Mouse (Mus musculus) spleen, embryonic (tissue): Measurements from ENCODE around the gene Odaph.
"Not testable (repeated sequence)": the region's sequence is repeated elsewhere in the genome, so short reads cannot be mapped to it uniquely, and the experiment has no call there.

Experiments
- CTCF ChIA-PET: fragments of 350-600 bp; sonication (Branson Sonifier 250); formaldehyde crosslinking; loops from one replicate; lab custom pipeline; 2022; lab: Charles Lee

The Odaph gene

DNA sequence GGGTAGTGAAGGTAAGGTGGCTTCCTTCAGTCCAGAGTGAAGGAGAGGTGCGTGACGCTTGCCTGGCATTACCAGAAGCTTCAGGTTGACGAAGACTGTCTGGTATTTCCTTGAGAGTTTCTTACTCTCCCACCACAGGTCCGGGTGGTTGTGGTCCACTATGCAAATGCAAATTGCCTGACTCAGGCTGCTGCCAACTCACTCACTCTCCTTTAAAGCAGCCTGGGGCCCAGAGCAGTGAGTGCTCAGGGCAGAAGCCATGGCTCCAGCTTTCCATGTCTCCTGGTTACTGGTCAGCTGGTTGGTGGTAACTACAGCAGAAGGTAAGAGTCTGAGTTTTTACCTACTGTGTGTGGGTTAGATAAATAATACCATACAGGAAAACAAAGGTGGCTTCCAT lies at the start of gene Odaph:
Odaph (plus strand) TSS at position 240 of the 400 bp plus-strand sequence.
- CTCF ChIA-PET, result interaction anchor here (0.9 kb wide), 1 partner anchor 26 kb away, joined by 4 read pairs; no protein-coding TSS in a partner anchor

DNA sequence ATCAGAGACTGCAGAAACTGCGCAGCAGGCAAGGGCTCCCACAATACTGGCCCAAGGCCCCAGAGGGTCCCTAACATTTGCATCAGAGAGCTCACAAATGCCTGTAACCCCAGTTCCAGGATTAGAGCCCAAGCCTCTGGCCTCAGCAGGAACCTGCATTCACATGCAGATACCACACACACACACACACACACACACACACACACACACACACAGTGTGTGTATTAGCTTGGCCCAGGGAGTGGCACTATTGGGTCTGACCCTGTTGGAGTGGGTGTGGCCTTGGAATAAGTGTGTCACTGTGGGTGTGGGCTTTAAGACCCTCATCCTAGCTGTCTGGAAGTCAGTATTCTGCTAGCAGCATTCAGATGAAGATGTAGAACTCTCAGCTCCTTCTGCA lies 41.7 kb upstream of the Odaph start:
- CTCF ChIA-PET, result not testable (repeated sequence)

DNA sequence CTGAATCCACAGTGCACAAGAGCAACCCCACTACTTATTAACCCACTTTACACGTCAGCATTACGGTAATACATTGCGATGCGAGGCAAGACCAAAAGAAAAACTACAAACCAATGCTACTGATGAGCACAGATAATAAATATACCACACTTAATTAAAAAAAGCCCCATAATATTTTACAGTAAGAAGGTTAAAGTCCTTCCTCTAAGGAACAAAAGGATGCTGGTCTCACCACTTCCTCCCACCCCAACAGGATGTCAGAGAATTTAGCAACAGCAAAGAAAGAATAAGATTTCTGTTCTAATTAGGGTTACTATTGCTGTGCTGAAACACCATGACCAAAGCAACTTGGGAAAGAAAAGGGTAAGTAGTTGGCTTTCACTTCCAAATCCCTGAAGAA lies 40.3 kb upstream of the Odaph start:
- CTCF ChIA-PET, result no interaction called here

- CTCF ChIA-PET, result no interaction called here
These were observed 37.8 kb upstream of the Odaph start for GRCm38 (mm10) chr5:91949441-91949840.

DNA sequence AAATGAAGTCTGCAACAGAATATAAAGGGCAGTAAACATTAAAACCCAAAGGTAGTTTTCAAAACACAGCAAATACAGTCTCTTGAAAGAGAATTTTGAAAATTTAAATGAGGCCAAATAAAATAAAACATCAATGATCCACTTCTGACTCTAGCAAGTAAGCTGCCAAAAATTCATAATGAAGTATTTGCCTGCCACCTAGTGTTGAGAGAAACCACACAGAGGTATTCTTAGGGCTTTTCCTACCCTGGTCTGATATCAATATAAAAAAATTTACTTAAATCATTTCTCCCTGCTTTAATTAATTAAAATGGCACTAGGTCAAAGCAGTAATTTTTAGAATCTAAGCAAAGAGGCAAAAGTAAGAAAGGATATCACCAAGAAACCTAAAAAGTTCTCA lies 35.9 kb upstream of the Odaph start:
- CTCF ChIA-PET, result no interaction called here

DNA sequence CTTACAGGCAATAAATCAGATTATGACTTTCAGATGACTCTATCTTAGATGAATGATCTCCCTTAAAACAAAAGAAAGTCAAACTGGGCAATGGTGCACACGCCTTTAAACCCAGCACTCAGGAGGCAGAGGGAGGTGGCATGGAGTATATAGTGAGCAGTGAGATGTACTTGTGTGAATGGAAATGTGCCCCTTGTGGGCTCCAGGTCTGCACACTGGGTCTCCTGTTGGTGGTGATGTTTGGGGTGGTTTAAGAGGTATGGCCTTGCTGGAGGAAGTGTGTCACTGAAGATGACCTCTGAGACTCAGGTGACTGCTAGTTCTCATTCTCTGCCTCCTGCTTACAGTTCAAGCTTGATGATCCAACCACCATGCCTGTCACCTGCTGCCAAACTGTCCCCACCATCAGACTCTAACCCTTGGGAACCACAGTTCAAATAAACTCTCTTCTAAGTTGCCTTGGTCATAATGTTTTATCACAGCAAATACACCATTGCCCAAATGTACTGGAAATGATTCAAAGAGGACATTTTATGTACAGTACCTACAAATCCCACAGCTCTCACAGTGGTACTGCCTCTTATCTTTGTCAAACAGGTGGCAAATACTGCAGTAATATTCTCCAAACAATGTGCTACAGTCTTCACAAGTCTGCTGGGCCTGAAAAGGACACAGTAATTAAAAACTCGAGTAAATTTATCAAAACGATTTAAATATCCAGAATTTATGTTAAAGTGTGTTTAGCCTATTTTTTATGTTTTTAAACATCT lies 30.1 kb upstream of the Odaph start:
- CTCF ChIA-PET, result no interaction called here

DNA sequence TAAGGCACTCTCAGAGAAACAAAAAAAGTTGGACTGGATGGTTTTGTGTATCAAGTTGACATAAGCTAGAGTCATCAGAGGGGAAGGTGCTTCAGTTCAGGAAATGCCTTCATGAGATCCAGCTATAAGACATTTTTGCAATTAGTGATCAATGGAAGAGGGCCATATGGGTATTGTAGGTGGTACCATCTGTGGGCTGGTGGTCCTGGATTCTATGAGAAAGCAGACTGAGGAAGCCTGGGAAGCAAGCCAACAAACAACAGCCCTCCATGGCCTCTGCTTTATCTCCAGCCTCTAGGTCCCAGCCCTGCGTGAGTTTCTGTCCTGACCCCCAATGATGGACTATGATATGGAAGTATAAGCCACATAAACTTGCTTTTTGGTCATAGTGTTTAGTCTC lies 28.2 kb upstream of the Odaph start:
- CTCF ChIA-PET, result no interaction called here

GRCm38 (mm10) chr5:91959986-91960385 lies 27.3 kb upstream of the Odaph start:
- CTCF ChIA-PET, result no interaction called here

DNA sequence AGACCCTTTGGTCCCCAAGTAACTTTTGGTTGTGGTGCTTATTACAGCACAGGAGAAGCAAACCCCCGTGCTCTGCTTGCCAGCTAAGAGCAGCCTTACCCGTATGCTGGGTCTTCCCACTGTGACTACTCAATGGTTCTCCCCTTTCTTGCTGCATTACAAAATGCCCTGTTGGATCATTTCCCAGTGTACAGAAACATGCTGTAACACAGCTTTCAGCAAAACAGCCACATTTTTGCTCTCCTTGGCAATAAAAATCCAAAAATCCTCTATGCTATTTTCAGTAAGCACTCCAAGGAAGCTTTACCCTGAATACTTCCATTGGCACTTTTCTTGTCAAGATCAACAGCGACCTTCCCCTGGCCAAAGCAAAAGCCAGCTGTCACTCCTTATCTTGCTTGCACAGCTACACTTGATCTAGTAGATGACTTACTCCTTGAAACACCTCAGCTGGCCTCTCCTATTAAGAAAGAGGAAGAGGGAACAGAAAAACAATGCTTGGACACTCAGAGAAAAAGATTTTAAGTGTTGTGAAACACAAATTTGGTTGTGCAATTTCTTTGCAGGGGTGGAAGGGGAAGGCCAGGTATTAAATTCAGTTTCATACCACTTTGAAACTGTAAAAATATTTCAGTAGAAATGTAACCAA lies 26.5 kb upstream of the Odaph start:
- CTCF ChIA-PET, result interaction anchor here (0.8 to 1.0 kb wide), 2 partner anchors 26 to 119 kb away, joined by 3 to 4 read pairs; partner anchors contain the start of gene Odaph

- CTCF ChIA-PET, result interaction anchor here (0.6 to 1.0 kb wide), 4 partner anchors 26 to 298 kb away, joined by 3 to 4 read pairs (median 3); partner anchors contain the start of gene Odaph
These were observed 25.9 kb upstream of the Odaph start for GRCm38 (mm10) chr5:91961370-91961769.

DNA sequence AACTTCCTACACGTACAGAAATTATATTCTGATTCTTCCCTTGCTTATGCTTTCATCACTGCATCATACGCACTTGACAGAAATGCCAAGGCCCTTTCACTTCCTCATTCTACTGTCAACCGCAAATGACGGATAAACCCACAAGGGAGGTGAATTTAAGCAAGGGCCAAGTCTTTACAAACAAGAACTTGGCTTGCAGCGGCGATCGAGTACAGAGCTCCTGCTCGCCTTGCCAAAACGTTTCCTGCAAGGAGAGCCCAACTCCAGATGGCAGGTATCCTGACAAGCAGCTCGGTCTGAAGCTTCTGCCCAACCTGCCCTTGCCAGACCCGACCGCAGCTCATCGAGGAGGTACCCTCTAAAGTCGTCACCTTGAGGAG lies 25.0 kb upstream of the Odaph start:
- CTCF ChIA-PET, result no interaction called here

DNA sequence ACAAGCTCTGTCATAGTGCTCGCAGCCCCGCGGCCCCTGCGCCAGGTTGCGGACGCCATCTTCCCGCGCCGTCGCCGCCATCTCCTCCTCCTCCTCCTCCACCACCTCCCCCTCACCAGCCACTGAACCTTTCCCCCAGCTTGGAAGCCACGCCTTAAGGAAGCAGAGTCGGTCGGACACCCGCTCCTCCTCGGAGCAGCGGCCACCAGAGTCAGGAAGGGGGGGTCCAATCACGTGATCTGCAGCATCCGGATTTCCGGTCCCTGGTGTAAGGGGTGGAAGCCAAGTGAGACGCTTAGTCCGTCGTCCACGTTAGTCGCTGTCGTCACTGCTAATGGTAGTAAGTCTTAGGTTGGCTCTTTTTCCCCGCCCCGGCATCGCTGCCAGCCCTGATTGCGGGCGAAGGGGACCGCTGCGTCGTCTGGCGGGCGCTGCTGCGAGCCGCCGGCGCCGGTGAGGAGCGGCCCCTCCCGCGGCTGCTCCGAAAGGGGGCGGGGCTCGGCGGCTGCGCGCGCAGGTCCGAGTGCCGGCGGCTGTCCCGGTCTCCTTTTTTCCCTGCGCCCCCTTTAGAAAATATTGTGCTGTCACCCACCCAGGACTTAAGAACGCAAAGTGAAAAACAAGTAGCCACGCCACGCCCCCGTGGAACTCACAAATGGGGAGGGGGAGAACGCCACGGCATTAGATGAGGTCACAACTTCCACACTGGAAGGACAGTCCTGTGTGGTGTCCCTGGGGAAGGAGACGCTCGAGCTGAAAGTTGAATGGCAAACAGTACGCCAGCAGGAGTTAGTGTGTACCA lies 24.4 kb upstream of the Odaph start, which contains the start of gene Rchy1:
Rchy1 (minus strand) TSS at position 430 of the 802 bp plus-strand sequence.
- CTCF ChIA-PET, result interaction anchor here (1.0 kb wide), 1 partner anchor 115 kb away, joined by 6 read pairs; no protein-coding TSS in a partner anchor

GRCm38 (mm10) chr5:91972046-91972445 lies 15.2 kb upstream of the Odaph start:
- CTCF ChIA-PET, result no interaction called here

- CTCF ChIA-PET, result no interaction called here
These were observed 13.3 kb upstream of the Odaph start for GRCm38 (mm10) chr5:91974002-91974401.

DNA sequence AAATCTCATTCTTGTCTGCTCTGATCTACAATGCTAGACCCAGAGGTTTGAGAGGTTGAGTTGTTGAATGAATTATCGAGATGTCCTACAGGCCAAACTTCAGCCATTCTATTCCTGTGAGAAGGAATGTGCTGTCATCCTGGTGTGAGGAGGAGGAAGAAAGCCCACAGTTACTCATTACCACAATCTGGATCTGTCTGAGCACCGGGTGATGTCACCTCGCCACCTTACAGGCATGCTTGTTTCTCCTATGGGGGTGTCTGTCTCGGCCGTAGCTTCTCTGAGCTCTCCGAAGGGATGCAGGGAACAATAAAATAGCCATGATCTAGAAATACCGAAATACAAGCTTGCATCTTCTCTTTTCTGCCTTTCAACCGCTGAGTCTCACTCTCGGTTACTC lies 11.5 kb upstream of the Odaph start:
- CTCF ChIA-PET, result no interaction called here

- CTCF ChIA-PET, result interaction anchor here (0.6 kb wide), 1 partner anchor 13 kb away, joined by 3 read pairs; no protein-coding TSS in a partner anchor
These were observed 10.5 kb upstream of the Odaph start for GRCm38 (mm10) chr5:91976566-91977396.

DNA sequence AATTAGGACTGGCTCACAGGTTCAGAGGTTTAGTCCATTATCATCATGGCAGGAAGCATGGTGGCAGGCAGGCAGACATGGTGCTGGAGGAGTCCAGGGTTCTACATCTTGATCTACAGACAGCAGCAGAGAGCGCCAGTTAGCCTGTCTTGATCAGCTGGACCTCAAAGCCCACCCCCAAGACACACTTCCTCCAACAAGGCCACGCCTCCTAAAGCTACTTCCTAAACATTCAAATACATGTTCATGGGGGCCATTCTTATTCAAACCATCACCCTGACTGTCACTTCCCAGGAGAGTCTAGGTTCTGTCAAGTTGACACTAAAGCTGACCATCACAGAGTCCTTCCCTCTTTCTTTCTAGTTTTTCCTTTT lies 9.9 kb upstream of the Odaph start:
- CTCF ChIA-PET, result no interaction called here

DNA sequence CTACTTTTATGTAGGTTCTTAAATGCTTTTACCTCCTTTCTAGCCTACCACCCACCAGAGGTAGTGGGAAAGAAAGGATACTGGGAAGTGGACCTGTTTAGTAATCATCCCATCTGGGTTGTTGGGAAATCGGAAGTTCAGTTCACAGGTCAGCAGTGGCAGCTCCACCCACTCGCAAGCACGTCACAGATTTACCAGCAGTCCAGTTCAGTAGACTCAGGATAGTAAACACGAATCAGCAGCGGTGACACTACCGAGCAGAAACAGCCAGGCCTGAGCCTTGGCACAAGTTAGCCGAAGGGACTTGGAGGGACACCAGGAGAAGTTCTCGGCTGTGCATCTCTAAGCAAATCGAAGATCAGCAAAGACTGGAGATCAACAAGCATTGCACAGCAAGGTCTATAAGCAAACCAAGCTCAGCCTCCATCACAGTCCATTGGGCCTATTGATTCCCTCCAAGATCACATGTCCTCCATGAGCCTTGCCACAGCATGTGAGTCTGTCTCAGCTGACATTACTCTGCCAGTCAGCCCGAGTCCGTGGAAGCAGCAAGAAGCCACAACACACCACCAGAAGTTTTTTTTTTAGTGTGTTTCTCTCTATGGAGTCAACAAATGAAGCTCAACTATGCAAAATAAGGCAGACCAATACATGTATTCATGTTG lies 6.0 kb upstream of the Odaph start:
- CTCF ChIA-PET, result no interaction called here

GRCm38 (mm10) chr5:91983490-91983889 lies 3.8 kb upstream of the Odaph start:
- CTCF ChIA-PET, result no interaction called here

DNA sequence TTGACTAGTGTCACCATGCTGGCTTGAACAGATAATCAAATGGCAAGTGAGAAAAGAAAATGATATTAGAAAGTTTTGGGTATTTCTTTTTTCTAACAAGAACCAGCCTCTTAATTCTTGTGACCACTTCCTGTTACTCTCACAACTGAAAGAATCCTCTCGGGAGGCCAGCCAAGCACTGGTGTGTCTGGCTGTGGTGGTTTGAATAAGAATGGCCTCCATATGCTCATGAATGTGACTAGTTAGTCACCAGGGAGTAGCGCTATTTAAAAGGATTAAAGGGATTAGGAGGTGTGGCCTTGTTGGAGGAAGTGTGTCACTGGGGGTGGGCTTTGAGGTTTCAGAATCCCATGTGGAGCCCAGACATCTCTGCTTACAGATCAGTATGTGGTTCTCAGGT lies 1.6 kb upstream of the Odaph start:
- CTCF ChIA-PET, result no interaction called here

GRCm38 (mm10) chr5:91987799-91988198 lies 524 bp downstream of the Odaph start:
- CTCF ChIA-PET, result no interaction called here
